Mouse (Mus musculus): ENCODE data around the gene Gga3.

The Gga3 gene

DNA sequence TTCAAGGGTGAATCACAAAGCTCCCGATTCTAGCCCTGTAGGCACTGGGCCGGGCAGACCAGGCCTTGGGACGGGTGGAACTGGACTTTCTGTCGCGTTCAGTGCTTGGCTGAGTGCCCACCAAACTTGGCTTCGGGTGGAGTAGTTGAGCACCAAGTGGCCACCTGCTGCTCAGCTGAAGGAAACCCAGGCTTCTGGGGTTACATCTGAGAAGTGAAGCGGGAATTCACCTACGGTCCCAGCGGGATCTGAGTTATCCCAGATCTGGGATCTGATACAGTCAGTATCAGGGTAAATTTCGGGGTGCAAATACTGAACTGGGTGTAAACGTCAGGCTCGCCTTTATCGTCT is 8.2 kb upstream of the Gga3 start:
- DNase-seq (ENCODE audit: low read depth): no peak

DNA sequence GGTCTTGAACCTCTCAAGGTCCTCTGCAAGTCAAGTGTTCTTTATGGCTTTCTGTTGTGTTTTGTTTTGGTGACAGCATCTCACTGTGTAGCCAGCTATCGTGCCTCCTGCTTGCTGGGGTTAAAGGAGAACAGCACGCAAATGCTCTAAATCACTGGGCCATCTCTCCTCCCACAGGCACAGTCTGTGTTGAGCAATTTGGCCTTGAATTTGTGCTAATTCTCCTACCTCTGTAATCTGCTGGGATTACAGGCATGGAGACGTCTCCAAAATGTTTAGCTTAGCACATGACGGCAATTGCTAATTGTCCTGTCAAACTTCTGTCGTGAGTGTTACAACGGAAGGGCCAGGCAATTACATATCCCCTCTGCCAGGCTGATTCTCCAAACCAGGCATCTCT is 7.3 kb upstream of the Gga3 start:
- no peak for DNase-seq (ENCODE audit: low read depth)

DNA sequence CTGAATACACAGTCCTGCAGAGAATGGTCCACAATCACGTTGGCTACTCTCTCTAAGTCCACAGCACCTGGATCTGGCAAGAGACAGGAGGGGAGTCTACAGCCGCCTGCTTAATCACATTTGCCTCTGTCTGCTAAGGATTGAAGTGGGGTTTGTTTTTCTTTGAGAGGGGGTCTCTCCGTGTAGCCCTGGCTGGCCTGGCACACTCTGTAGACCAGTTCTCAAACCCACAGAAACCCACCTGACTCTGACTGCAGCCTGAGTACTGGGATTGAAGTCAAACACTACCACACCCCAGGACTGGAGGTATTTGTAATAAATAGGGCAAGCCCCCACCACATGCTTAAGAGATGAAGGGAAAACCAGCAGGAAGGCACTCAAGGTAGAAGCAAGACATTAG is 5.7 kb upstream of the Gga3 start:
- no peak for DNase-seq (ENCODE audit: low read depth)

DNA sequence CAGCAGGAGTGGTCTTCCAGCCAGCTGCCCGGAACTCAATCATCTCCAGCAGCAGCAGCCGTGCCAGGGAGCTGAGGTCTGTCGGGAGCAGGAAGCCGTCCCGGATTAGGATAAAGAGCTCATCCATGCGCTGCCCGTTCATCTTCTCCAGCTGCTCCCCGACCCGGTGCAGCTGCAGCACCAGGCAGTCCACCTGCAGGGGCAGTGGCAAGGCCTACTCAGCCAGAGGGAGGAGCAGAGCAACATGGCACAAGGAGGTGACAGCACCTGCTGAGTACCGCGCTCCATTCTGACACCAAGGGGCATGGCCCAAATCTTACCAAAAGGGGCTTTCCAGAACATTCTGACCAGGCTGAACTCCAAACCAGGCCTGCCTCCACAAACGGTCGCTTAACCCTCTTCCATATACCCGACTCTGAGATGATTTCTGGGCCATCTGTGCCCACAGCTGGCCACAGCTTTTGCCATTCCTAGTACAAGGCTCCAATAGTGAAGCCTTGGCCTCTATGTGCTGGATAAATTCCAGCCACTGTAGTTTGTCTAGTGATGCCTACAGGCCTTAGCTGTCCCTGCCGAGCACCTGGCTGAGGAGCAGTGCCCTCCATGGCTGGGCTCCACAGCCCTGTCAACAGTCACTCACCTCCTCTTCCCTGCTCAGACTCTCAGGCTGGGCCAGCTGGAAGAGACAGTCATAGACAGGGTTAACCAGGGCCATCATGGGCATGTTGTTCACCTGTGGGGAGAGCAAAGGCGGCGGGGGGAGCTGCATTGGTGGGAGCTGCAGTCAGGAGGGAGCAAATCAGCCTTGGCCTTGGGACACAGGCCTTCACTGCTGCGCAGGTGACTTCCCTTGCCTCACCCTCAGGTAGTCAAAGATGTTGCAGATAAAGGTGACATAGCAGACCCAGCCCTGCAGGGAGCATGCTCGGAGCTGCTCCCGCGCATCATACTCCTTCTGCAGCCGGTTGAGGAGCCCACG is 4.9 kb upstream of the Gga3 start:
- no peak for DNase-seq (ENCODE audit: low read depth)

DNA sequence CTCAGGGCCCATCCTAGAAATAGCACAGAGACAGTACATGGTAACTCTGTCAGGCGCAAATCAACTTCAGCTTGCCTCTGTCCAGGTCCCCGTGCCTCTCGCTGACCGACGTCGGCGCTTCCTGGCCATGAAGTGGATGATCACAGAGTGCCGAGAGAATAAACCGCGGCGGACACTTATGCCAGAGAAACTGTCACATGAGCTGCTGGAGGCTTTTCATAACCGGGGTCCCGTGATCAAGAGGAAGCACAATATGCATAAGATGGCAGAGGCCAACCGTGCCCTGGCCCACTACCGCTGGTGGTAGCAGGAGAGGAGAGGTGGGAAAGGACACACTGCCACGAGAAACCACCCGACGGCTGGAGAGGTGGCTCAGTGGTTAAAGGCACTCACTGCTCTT is 2.9 kb upstream of the Gga3 start:
- no peak for DNase-seq (ENCODE audit: low read depth)

DNA sequence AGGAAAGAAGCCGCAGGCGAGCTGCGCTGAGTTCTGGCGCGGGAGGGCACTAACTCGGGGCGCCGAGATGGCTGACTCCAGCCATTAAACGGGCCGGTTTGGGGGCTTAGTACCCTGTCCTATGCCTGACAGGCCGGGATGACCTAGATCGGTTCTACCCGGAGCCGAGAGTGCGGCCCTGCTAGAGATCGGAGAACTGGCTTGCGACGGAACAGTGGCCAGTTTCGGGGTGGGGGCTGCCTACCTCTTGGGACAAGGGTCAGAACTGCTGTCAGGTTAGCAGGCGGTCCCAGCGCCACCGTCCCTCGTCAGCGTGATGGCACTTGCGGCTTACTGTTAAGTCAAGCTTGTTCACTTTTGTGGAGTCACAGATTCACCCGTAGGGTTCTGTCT is 449 bp upstream of the Gga3 start:
- no peak for DNase-seq (ENCODE audit: low read depth)

DNA sequence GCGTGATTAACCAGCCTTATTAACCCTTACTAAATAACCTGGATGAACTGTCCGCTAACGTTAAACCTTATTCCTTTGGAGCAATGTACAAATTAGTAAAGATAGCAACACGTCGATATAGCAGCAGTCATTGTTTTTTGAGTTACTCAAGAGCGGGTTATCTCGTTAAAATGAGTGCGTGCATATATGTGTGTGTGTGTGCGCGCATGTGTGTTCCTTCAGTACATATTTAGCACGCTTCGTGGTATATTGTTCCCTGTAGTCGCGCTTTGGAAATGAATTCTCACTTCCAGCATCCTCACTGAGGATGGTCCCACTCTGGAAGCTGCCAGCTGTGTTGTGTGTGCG is 749 bp downstream of the Gga3 start:
- no peak for DNase-seq (ENCODE audit: low read depth)

DNA sequence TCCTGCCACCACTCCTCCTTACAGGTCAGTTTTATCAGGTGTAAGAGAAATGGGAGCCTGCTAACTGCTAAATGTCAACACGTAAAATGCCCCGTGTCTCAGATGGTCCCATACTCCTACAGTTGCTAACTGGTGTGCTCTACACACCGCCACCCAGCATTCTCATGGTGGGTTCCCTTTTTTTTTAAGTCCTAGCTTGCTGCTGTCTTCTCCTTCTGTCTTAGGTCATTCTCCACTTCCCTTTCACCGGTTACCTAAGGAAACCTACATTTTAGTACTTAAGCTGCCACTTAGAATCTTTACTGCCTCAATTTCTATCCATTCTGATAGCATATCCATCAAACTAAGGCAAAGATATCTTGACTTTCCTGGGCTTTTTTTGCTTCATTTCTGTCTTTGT is 2.7 kb downstream of the Gga3 start:
- no peak for DNase-seq (ENCODE audit: low read depth)

DNA sequence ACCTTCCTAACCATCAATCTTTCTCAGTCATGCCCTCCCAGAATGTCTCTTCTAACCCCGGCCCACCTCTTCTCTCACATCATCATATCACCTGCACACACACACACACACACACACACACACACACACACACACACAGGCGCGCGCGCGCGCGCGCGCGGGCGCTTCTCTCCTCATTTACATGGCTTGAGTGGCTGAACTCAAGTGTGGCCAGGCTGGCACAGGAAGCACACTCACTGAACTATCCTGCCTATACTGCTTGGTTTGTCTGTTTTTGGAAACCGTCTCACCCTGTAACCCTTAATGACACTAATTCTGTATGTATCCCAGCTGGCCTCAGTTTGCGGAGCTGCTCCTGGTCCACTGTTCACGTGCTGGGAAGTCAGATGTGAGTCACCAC is 3.1 kb downstream of the Gga3 start:
- DNase-seq (ENCODE audit: low read depth): no peak

DNA sequence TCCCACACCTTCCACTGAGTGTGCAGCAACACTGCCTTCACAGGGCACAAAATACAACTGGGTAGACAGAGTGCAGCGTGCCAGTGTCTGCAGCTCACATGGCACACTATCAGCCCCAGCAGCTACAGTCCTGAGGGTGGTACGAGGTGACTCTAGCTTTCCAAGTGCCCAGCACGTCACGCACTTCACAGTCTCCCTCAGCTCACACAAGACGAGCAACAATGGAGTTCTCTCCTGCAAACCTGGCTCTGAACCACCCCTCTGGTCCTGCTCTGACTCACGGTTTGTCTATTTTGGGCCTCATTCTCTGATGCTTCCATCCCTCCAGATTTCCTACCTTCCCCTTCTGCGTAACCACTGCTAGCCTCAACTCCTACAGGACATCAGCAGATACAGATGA is 4.1 kb downstream of the Gga3 start:
- DNase-seq (ENCODE audit: low read depth): no peak

DNA sequence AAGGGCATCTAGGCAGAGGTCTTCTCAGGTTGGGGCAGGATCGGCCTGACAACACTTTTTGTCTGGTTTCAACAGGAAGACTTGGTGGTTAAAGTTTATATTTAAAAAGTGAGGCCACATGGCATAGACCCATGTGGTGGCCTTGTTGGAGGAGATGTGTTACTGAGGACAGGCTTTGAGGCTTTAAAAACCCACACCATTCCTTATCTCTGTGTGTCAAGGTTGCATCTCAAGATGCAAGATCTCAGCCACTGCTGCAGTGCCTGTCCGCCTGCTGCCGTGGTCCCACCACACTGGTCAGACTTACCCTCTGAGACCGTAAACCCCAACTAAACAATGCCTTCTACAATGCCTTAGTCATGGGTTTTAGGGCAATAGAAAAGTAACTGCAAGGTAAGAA is 5.5 kb downstream of the Gga3 start:
- no peak for DNase-seq (ENCODE audit: low read depth)

DNA sequence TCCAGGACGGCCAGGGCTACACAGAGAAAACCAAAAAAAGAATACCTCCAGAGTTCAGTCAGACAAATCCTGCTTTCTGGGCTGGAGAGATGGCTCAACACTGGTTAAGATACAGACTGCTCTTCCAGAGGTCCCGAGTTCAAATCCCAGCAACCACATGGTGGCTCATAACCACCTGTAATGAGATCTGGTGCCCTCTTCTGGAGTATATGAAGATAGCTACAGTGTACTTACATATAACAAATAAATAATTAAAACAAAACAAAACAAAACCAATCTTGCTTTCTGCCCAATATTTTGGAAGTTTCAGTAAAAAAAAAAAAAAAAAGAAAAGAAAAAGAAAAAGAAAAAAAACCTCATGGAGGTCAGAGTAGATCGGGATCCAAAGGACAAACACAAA is 8.6 kb downstream of the Gga3 start:
- DNase-seq (ENCODE audit: low read depth): no peak

DNA sequence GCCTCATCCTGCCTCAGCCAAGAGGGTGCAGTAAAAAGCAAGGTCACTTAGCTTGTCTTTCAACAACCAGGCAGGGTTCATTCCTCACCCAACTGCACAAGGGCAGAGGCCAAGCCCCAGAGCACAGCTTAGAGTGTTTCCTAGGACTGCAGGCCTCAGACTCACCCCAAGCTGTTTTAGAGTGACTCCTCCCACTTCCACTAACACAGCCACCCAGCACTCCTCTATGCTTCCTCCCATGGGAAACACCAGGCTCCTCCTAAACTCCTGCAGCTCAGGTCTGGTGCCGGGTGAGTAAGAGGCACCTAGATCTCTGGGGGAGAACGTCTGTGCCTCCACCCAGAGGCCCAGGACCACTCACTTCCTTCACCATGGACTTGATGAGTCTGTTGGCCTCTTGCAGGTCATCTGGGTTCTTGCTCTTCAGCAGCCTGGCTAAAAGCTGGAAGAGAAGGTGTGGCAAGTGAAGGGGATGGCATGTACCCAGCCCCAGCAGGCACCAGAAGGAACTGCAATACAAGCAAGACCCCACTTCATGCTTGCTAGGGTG is 13.2 kb downstream of the Gga3 start:
- no peak for DNase-seq (ENCODE audit: low read depth)

DNA sequence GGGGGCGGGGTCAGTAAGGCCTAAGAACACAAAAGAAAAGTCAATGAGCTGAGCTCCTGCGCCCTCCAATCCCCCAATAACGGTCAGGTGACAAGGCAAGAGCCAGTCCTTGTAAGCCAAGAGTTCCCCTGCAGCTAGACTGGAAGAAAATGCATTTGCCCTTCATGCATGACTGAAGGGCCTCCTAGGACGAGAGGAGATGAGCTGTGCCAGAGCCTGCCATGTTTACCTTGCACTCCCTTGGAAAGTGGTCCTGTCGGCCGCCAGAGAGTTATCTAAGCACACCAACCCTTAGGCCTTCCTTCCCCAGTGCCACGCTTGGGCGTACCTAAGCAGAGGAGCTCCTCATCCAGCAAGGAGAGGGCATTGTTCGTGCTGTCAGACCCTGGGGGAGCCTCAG is 15.9 kb downstream of the Gga3 start:
- DNase-seq (ENCODE audit: low read depth): no peak

DNA sequence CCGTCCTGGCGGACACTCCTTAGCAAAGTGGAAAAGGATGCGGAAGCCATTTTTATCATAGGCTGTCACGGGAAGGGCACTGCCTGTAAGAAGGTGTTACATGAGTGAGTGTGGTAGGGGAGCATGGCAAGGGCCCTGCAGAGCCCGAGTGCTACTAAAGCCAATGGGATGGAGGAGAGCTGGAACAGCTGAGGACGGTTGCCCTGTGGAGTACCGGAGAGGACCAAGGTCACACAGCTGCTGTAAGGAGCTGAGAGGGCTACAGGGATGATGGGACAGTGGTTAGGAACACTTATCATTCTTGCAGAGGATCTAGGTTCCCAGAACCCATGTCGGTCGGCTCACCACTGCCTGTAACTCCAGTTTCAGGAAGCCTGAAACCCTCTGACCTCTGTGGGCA is 17.4 kb downstream of the Gga3 start:
- no peak for DNase-seq (ENCODE audit: low read depth)

DNA sequence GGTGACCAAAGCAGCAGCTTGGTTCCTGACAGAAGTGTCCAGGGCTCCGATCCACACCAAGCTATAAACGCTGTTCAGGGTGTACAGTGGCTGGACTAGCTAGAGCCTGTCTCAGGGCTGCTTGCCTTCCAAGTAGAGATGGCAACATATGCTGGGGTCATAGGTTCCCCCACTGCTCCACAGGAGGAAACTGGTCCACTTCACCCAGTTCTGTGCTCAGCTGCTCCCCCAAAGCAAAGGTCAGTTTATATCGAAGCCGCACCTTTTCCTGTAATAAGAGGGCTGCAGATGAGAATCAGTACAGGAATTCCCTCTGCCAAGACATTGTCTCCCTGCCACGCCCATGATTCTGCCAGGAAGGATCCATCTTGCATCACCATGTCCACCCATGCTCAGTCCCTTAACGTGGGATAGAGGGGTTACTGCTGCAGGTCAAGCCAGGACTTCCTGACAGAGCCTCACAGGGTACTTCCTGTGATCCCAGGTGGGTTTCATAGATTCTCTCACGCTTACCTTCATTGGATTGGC is 18.2 kb downstream of the Gga3 start:
- no peak for DNase-seq (ENCODE audit: low read depth)

DNA sequence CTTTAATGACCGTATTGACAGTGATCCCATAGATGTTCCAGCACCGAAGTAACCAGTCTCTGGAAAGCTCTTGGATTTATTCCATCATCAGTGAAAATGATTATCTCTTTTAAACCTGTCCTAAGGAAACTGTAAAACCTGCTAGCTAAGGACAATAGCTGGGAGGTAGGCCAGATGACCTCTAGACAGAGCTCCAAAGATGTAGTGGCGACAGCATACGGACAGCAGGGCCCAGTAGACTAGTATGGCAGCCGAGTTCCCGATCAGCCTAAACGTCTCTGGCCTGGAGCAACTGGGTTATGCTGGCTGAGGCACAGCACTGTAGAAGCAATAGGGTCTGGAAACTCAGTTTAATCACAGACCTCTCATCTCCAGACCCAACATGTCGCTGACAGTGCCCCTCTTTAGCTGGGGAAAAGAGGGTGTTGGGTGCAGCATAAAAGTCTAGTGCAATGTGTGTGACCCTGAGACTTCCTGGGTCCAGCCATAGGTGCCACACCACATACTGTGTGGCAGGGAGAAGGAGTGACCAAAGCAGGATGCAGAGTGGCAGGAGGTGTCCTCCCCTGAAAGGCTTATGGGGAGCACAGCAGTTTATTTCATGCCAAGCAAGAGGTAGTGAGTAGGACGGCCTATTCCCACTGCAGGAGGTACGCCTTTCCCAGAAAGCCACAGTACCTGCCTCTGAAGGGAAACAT is 19.3 kb downstream of the Gga3 start:
- DNase-seq (ENCODE audit: low read depth): no peak

DNA sequence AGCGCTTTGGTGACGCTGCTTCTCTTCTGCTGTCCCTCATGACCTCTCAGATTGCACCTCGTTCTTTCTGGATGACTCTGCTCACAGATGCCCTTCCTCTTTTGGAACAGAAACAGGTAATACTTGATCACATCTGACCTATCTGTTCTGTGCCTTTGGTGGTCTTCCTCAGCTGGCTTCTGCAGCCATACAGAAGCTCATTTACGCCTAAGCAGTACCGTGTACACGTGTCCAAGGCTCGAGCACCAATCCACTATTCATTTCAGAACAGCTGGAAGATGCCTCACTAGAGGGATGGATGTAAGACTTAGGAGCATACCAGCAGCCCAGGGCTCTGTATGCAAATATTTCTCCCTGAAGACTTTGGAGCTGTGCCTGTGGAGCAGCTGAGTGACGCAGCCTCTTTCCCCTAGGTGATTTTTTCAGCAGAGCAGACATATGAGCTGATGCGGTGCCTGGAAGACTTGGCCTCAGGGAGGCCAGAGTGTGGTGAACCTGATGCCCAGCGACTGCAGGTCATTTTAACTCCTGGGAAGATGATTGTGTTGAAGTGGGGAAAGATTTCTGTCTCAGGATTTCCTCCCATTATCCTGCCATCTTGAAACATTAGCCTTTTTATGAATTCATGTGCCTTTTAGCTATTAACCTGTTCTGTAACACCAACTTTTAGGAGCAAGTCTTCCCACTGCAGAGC is 20.8 kb downstream of the Gga3 start:
- DNase-seq (ENCODE audit: low read depth): no peak

DNA sequence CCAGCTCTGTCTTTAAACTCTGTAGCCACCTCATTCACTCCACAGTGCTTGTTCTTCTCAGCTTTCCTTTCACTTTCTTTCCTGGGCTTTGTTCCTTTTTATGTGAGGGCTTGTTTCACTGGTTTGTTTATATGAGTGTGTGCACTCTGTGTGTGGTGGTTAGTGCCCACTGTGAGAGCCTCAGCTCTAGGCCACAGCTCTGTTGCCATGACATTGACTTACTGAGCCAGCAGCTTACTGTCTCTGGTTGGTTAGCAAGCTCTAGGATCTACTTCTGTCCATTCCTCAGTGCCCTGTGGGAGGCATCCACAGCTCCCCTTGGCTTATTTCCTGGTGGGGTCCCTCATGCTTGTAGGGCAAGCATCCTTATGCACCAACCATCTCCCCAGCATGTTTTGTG is 24.8 kb downstream of the Gga3 start:
- no peak for DNase-seq (ENCODE audit: low read depth)

DNA sequence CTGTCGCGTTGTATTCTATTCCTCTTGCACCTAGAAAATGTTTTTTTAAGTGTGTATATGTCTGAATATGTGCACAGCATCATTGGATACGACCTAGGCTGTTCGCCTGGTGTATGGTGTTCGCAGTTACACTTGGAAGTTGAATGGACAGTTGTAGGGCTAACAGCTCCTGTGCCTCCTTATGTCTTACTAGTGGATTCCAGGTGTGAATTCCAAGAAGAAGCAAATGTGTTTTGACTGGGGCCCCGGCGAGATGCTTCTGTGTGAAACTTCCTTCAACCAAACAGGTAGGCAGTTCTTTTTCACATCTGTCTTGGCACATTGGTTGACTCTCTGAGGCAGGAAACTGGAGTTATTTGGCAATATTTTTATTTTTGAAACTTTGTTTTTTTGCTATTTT is 38.9 kb downstream of the Gga3 start:
- peak; percentile 7 for DNase-seq (ENCODE audit: low read depth)

DNA sequence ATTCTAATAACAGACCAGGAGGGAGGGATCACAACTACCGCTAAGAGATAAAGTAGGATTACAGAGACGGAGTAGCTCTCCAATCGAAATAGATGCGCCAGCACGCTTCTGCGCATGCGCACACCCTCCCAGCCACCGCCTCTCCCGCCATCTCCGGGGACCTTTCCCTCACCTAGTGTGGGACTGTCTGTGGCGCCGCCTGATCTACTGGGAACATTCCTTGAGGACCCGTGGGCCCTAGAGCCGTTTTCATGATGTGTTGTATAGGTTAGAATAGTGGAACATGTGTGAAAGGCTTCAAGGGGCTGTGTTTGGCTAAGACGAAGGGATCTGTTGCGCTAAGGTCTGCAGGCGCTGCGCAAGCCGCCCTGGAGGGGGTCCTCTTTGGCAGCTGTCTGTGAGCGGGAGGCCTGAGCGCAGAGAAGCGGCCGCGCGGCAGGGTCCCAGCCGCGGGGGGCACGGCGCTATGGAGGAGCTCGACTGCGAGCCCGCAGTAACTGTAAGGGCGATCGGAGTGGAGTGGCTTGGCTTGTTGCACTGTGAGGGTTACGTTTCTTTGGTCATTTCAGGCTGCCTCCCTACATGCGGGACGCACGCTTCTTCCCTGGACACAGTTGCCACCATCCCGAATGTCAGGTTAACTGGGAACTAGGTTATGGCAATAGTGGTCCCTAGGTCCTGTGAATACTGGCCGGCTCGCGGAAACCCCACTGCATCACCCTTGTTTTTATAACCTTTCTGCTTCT is 39.6 kb downstream of the Gga3 start, which contains the start of gene Nup85:
Gene Nup85, plus strand, starts transcription at position 371 of the 746 bp plus-strand sequence.
- DNase-seq (ENCODE audit: low read depth): peak; percentile 92

DNA sequence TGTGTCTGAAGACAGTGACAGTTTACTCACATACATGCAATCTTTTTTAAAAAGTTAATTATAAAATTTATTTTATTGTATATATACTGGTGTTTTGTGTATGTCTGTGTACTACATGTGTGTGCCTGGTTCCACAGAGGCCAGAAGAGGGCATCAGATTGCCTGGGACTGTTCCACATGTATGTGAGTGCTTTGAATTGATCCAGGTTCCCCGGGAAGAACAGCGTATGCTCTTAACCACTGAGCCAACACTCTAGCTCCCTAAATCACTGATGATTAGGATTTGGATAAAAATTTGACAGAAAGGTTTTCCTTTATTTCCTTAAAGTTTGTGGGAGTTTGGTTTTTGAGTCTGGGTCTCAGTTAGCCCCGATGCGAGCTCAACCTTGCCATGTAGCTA is 40.4 kb downstream of the Gga3 start:
- no peak for DNase-seq (ENCODE audit: low read depth)

Measured in c-Kit-positive CD71-negative TER-119-negative erythroid progenitor cells, embryonic 14.5 days (primary cell).